Mouse (Mus musculus): Measurements from ENCODE around the gene Slit3.

Gene Slit3

GRCm38 (mm10) chr11:35203673-35204072, 82.6 kb downstream of the Slit3 start:
- DNase-seq = no peak

- DNase-seq = no peak
Measured at GRCm38 (mm10) chr11:35204084-35204483, 83.1 kb downstream of the Slit3 start.

GRCm38 (mm10) chr11:35210728-35211682, 90.0 kb downstream of the Slit3 start:
- no peak for DNase-seq

- DNase-seq = no peak
Measured at GRCm38 (mm10) chr11:35224025-35224424, 103.0 kb downstream of the Slit3 start.

GRCm38 (mm10) chr11:35231361-35232090, 110.5 kb downstream of the Slit3 start:
- no peak for DNase-seq

GRCm38 (mm10) chr11:35232321-35232720, 111.3 kb downstream of the Slit3 start:
- no peak for DNase-seq

- DNase-seq = no peak
Measured at GRCm38 (mm10) chr11:35241379-35241778, 120.4 kb downstream of the Slit3 start.

- DNase-seq = no peak
Measured at GRCm38 (mm10) chr11:35243597-35243996, 122.6 kb downstream of the Slit3 start.

- no peak for DNase-seq
Measured at GRCm38 (mm10) chr11:35244526-35244925, 123.5 kb downstream of the Slit3 start.

GRCm38 (mm10) chr11:35246623-35247022, 125.6 kb downstream of the Slit3 start:
- no peak for DNase-seq

GRCm38 (mm10) chr11:35248088-35248487, 127.1 kb downstream of the Slit3 start:
- DNase-seq = no peak

GRCm38 (mm10) chr11:35250871-35251418, 129.9 kb downstream of the Slit3 start:
- DNase-seq = no peak

GRCm38 (mm10) chr11:35251910-35252309, 130.9 kb downstream of the Slit3 start:
- no peak for DNase-seq

GRCm38 (mm10) chr11:35257351-35257750, 136.3 kb downstream of the Slit3 start:
- DNase-seq = no peak

GRCm38 (mm10) chr11:35261562-35262087, 140.6 kb downstream of the Slit3 start:
- no peak for DNase-seq

- DNase-seq = no peak
Measured at GRCm38 (mm10) chr11:35262289-35262941, 141.4 kb downstream of the Slit3 start.

GRCm38 (mm10) chr11:35264749-35265148, 143.7 kb downstream of the Slit3 start:
- DNase-seq = no peak

GRCm38 (mm10) chr11:35270396-35270795, 149.4 kb downstream of the Slit3 start:
- no peak for DNase-seq

- no peak for DNase-seq
Measured at GRCm38 (mm10) chr11:35273416-35273815, 152.4 kb downstream of the Slit3 start.

- no peak for DNase-seq
Measured at GRCm38 (mm10) chr11:35274036-35274435, 153.0 kb downstream of the Slit3 start.

GRCm38 (mm10) chr11:35275300-35275699, 154.3 kb downstream of the Slit3 start:
- no peak for DNase-seq

GRCm38 (mm10) chr11:35276001-35276400, 155.0 kb downstream of the Slit3 start:
- no peak for DNase-seq

Data from right cerebral cortex, postnatal 14 days (tissue).